In the genomic region with DNA sequence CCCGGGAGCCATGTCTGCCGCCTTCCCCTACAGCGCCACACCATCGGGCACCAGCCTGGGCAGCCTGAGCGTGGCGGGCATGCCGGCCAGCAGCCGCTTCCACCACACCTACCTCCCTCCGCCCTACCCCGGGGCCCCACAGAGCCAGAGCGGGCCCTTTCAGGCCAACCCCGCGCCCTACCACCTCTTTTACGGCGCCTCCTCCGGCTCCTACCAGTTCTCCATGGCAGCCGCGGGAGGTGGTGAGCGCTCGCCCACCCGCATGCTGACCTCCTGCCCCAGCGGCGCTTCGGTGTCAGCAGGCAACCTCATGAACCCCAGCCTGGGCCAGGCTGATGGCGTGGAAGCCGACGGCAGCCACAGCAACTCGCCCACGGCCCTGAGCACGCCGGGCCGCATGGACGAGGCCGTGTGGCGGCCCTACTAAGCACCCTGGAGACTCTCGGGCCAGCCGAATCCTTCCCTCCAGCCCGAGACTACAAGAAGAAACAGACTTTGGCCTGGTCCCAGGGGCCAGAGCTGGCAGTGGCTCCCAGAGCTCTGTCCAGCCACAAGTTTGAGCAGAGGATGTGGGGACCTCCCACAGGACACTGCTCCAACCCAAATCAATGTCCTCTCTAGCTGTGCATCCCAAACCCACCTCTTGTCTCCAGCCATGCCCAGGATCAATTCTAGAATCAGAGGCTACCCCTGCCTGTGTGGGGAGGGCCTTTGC, we compare ENCODE assay signal across 8 mouse cellular contexts. TPM values are rescaled to one million over a fixed set of nuclear protein-coding genes. Genes with fewer than 3 reads are reported as not detected.
DNase-seq lines count a peak whose midpoint lies in the region; ATAC-seq and TF ChIP-seq lines count a peak whose summit lies in the region.

No protein-coding gene starts in this region.

- TF ChIP-seq CTCF in lung, postnatal 0 days (IDR thresholded peaks at IDR 0.05), result no peak
- TF ChIP-seq CTCF in stomach, postnatal 0 days (IDR thresholded peaks at IDR 0.05; ENCODE audit: low read depth), result no peak

- peak overlapping the region; percentile 31 for H3K4me2 ChIP-seq in lung, postnatal 0 days (replicated peaks; ENCODE audit: low read depth, low read length)
- H3K4me2 ChIP-seq in heart, embryonic 16.5 days (ENCODE audit: low read depth, low read length), result peak overlapping the region; percentile 62
- 0 out of 2 replicates have a peak overlapping the region, but pooled peaks have one; percentile 13 for H3K4me2 ChIP-seq in liver, embryonic 15.5 days
- peak overlapping the region; percentile 29 for H3K4me2 ChIP-seq in stomach, postnatal 0 days (replicated peaks; ENCODE audit: low read depth)

- H3K27me3 ChIP-seq in lung, postnatal 0 days (replicated peaks; ENCODE audit: insufficient read depth, low read length), result no peaks in the 10 kb centered on the region; the same call in 1 of the 2 replicates
- H3K27me3 ChIP-seq in heart, embryonic 16.5 days (ENCODE audit: control insufficient read depth, insufficient read depth, low read length), result peaks cover 18% of the 10 kb centered on the region
- H3K27me3 ChIP-seq in liver, embryonic 15.5 days, result peaks cover 24% of the 10 kb centered on the region; the same call in 1 of the 2 replicates
- no peaks in the 10 kb centered on the region for H3K27me3 ChIP-seq in stomach, postnatal 0 days (ENCODE audit: control insufficient read depth, insufficient read depth, low read length)

- peak; percentile 22 for DNase-seq in lung, postnatal 0 days (ENCODE audit: low spot score)
- DNase-seq in lung, postnatal 25 days (ENCODE audit: low spot score), result no peak
- peak; percentile 61 for DNase-seq in stomach, postnatal 0 days (ENCODE audit: low spot score)
- DNase-seq in left cerebral cortex, postnatal 36 days (ENCODE audit: low spot score in 2 of 2), result no peak
- no peak for DNase-seq in gastrocnemius, adult 18-20 months (ENCODE audit: low spot score)

- 10% methylated on average over 37 of the region's 38 CpGs for WGBS in lung, postnatal 0 days
- WGBS in heart, embryonic 16.5 days, result 19% methylated on average over 38 of the region's 38 CpGs
- 71% methylated on average over 38 of the region's 38 CpGs for WGBS in liver, embryonic 15.5 days (ENCODE audit: insufficient replicate concordance)
- WGBS in stomach, postnatal 0 days, result 15% methylated on average over 38 of the region's 38 CpGs

- H3K36me3 ChIP-seq in lung, postnatal 0 days (ENCODE audit: insufficient read depth, low read length), result no peaks in the 10 kb centered on the region
- no peaks in the 10 kb centered on the region for H3K36me3 ChIP-seq in heart, embryonic 16.5 days (ENCODE audit: control insufficient read depth, insufficient read depth)
- no peaks in the 10 kb centered on the region for H3K36me3 ChIP-seq in liver, embryonic 15.5 days (replicated peaks)
- H3K36me3 ChIP-seq in stomach, postnatal 0 days (ENCODE audit: control insufficient read depth, insufficient read depth, low read length), result no peaks in the 10 kb centered on the region

- H3K4me3 ChIP-seq in lung, postnatal 0 days (ENCODE audit: low read depth, low read length), result no peak overlapping the region
- peak overlapping the region; percentile 38 for H3K4me3 ChIP-seq in heart, embryonic 16.5 days (ENCODE audit: low read length)
- H3K4me3 ChIP-seq in liver, embryonic 15.5 days (replicated peaks), result no peak overlapping the region
- H3K4me3 ChIP-seq in stomach, postnatal 0 days (ENCODE audit: low read depth, low read length), result peak overlapping the region; percentile 10; the same call in 1 of the 2 replicates

- no peaks in the 10 kb centered on the region for H3K4me1 ChIP-seq in lung, postnatal 0 days (ENCODE audit: insufficient read depth, low read depth, low read length)
- no peaks in the 10 kb centered on the region; the same call in 1 of the 2 replicates for H3K4me1 ChIP-seq in heart, embryonic 16.5 days (ENCODE audit: control insufficient read depth, insufficient read depth, low read length)
- H3K4me1 ChIP-seq in liver, embryonic 15.5 days (replicated peaks), result peaks cover 18% of the 10 kb centered on the region
- no peaks in the 10 kb centered on the region; the same call in 1 of the 2 replicates for H3K4me1 ChIP-seq in stomach, postnatal 0 days (replicated peaks; ENCODE audit: control insufficient read depth, insufficient read depth)

- no peaks in the 10 kb centered on the region for H3K9me3 ChIP-seq in lung, postnatal 0 days (ENCODE audit: low read length)
- H3K9me3 ChIP-seq in heart, embryonic 16.5 days (replicated peaks; ENCODE audit: control insufficient read depth, low read length), result no peaks in the 10 kb centered on the region
- no peaks in the 10 kb centered on the region for H3K9me3 ChIP-seq in liver, embryonic 15.5 days (replicated peaks)
- no peaks in the 10 kb centered on the region for H3K9me3 ChIP-seq in stomach, postnatal 0 days (ENCODE audit: control insufficient read depth, low read length)

- H3K9ac ChIP-seq in lung, postnatal 0 days (replicated peaks; ENCODE audit: low read depth), result no peak overlapping the region
- peak overlapping the region; percentile 50 for H3K9ac ChIP-seq in heart, embryonic 16.5 days (ENCODE audit: low read length)
- H3K9ac ChIP-seq in liver, embryonic 15.5 days, result no peak overlapping the region
- no peak overlapping the region for H3K9ac ChIP-seq in stomach, postnatal 0 days (ENCODE audit: low read length)

- no peak overlapping the region for H3K27ac ChIP-seq in lung, postnatal 0 days (ENCODE audit: low read length)
- no peak overlapping the region for H3K27ac ChIP-seq in heart, embryonic 16.5 days (ENCODE audit: low read length)
- H3K27ac ChIP-seq in liver, embryonic 15.5 days (replicated peaks), result no peak overlapping the region
- H3K27ac ChIP-seq in stomach, postnatal 0 days (replicated peaks), result no peak overlapping the region

- intact Hi-C loops in left cerebral cortex, postnatal 36 days (cut with DNase I), result no loop called here

- peak; percentile 52 for ATAC-seq in lung, postnatal 0 days
- ATAC-seq in heart, embryonic 16.5 days (replicated peaks; ENCODE audit: extremely low read depth, insufficient read depth, low FRiP score), result no peak; the same call in 1 of the 2 replicates
- no peak for ATAC-seq in liver, embryonic 15.5 days (ENCODE audit: insufficient read depth)
- ATAC-seq in stomach, postnatal 0 days (ENCODE audit: low FRiP score, low TSS enrichment), result peak; percentile 28; the same call in 1 of the 2 replicates
- no peak for ATAC-seq in granulocyte monocyte progenitor cell, adult 5-6 weeks (replicated peaks; ENCODE audit: poor library complexity, severe bottlenecking)

- no peak for TF ChIP-seq EP300 in lung, postnatal 0 days (IDR thresholded peaks at IDR 0.05)
- TF ChIP-seq EP300 in stomach, postnatal 0 days (optimal IDR thresholded peaks at IDR 0.05), result no peak

RNA-seq across cellular contexts. Expression of a gene that starts 55.1 kb away (rescaled TPM):
- polyA plus RNA-seq in lung, postnatal 0 days (2015; fragmentation: Nextera tagmentation; extraction: Ambion mirVana), result 0.13 and 0.18 TPM in 2 replicates
- 0.89 and 1.3 TPM in 2 replicates for polyA plus RNA-seq in heart, embryonic 16.5 days (2015; fragmentation: Nextera tagmentation; extraction: Ambion mirVana)
- 0.60 and 0.75 TPM in 2 replicates for polyA plus RNA-seq in liver, embryonic 15.5 days (2015; fragmentation: Nextera tagmentation; extraction: Ambion mirVana)
- polyA plus RNA-seq in stomach, postnatal 0 days (2015; fragmentation: Nextera tagmentation; extraction: Ambion mirVana), result 0.13 and 0.25 TPM in 2 replicates
- total RNA-seq in left cerebral cortex, postnatal 36 days (2021), result not detected
- total RNA-seq in granulocyte monocyte progenitor cell, adult 5-6 weeks (2014; fragmentation: Nextera tagmentation), result 45.8 and 50.6 TPM in 2 replicates
- total RNA-seq in granulocyte monocyte progenitor cell, adult 5-6 weeks (2017), result 5.8 and 7.2 TPM in 2 replicates
- total RNA-seq in gastrocnemius, adult 18-20 months (2021), result under 1 TPM; 0.05 to 0.07 TPM

Comparison
In these comparisons a context has a peak if more than half of its experiments do, and no peak if none do; other contexts are left out.
1. DNase-seq: peak in lung, postnatal 0 days (single experiment) and stomach, postnatal 0 days (single experiment); none in lung, postnatal 25 days (single experiment), left cerebral cortex, postnatal 36 days (0 of 2) and gastrocnemius, adult 18-20 months (single experiment).
2. ATAC-seq: peak in lung, postnatal 0 days (single experiment) and stomach, postnatal 0 days (single experiment); none in heart, embryonic 16.5 days (single experiment), liver, embryonic 15.5 days (single experiment) and granulocyte monocyte progenitor cell, adult 5-6 weeks (single experiment).
3. H3K4me3 ChIP-seq: peak in heart, embryonic 16.5 days (single experiment) and stomach, postnatal 0 days (single experiment); none in lung, postnatal 0 days (single experiment) and liver, embryonic 15.5 days (single experiment).
4. Peak in every context shown above with its lines, with median percentiles within 50 percentile points of each other: H3K4me2 ChIP-seq.